Mouse (Mus musculus) limb, embryonic 13.5 days (tissue): Measurements from ENCODE around the gene Vsx2. TPM values are rescaled to one million over a fixed set of nuclear protein-coding genes. Genes with fewer than 3 reads are reported as not detected.

Experiments used
- ATAC-seq: fragments of 200-750 bp; cut with Nextera tagmentation; 2 replicates; pipeline ENCODE4 v1.8.0; 2017; ENCODE audit warnings: low read depth, moderate number of reproducible peaks, moderate TSS enrichment; ENCODE audit not compliant: low FRiP score
- H3K27ac ChIP-seq: fragments of 300-500 bp; sonication (generic); 2 replicates; pipeline ENCODE4 v1.5.1; 2015; ENCODE audit warnings: inconsistent platforms, mild to moderate bottlenecking, moderate library complexity
- H3K27me3 ChIP-seq: fragments of 300-500 bp; sonication (generic); 2 replicates; pipeline ENCODE4 v1.6.1; 2015; ENCODE audit warnings: mild to moderate bottlenecking, inconsistent platforms
- H3K36me3 ChIP-seq: fragments of 300-500 bp; sonication (generic); 2 replicates; pipeline ENCODE4 v1.6.1; 2015; ENCODE audit warnings: inconsistent platforms, mild to moderate bottlenecking, moderate library complexity
- H3K4me1 ChIP-seq: fragments of 300-500 bp; sonication (generic); 2 replicates; pipeline ENCODE4 v1.6.1; 2015; ENCODE audit warnings: inconsistent platforms
- H3K4me2 ChIP-seq: fragments of 300-500 bp; sonication (generic); replicated peaks from 2 replicates; pipeline ENCODE4 v1.6.1; 2015; ENCODE audit warnings: inconsistent platforms, mild to moderate bottlenecking, moderate library complexity
- H3K4me3 ChIP-seq: fragments of 300-500 bp; sonication (generic); 2 replicates; pipeline ENCODE4 v1.5.1; 2015; ENCODE audit warnings: moderate library complexity, mild to moderate bottlenecking, inconsistent platforms
- H3K9ac ChIP-seq: fragments of 300-500 bp; sonication (generic); 2 replicates; pipeline ENCODE4 v1.6.1; 2015; ENCODE audit warnings: mild to moderate bottlenecking, inconsistent platforms
- H3K9me3 ChIP-seq: fragments of 300-500 bp; sonication (generic); 2 replicates; pipeline ENCODE4 v1.6.1; 2016; ENCODE audit warnings: inconsistent platforms
- WGBS: fragments of 180-500 bp; shearing (Covaris S2); methylation state at CpG from one replicate; pipeline ENCODE4 v1.1.7; 2015; 5-methylcytosine and 5-hydroxymethylcytosine counted together
- polyA plus RNA-seq: library from polyadenylated mRNA; unstranded; fragments of >200 nt; fragmentation: Nextera tagmentation; extraction: Ambion mirVana; gene quantifications from 2 replicates; pipeline ENCODE4 v1.2.1, GENCODE M21; 2015

Vsx2 gene
- polyA plus RNA-seq, 1 experiment from 2014 or later, result 0.25 TPM

- Histone ChIP-seq H3K27ac (no peak overlapping the region), H3K4me2 (no peak overlapping the region)
- WGBS, result 32% methylated on average over 5 of the region's 5 CpGs
Observed at GRCm38 (mm10) chr12:84578440-84578770, 8.8 kb downstream of the Vsx2 start.

DNA sequence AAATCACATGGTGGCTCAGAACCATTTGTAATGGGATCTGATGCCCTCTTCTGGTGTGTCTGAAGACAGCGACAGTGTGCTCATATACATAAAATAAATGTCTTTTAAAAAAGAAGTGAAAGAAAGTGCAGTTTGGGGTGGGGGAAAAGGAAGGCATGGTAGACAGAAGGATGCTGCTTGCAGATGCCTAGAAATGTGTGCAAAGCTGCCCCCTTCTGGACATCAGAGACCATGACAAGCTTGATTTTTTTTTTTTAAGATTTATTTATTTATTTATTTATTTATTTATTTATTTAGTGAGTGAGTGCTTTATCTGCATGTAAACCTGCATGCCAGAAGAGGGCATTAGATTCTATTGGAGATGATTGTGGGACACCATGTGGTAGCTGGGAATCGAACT, 11.7 kb downstream of the Vsx2 start:
- H3K27me3 ChIP-seq, result peaks cover 12% of the 10 kb centered on the region
- no peaks in the 10 kb centered on the region for H3K36me3 ChIP-seq
- H3K4me2 ChIP-seq, result no peak overlapping the region
- H3K9me3 ChIP-seq, result peaks cover 6% of the 10 kb centered on the region; the same call in 1 of the 2 replicates
- ATAC-seq, result no peak
- WGBS, result 94% methylated on average over 2 of the region's 2 CpGs
- no peak overlapping the region for H3K9ac ChIP-seq
- 0 out of 2 replicates have a peak, but pooled peaks cover 6% of the 10 kb centered on the region for H3K4me1 ChIP-seq
- H3K4me3 ChIP-seq, result no peak overlapping the region
- H3K27ac ChIP-seq, result no peak overlapping the region

More at GRCm38 (mm10) chr12:84578440-84578770, 8.8 kb downstream of the Vsx2 start:
- H3K4me3 ChIP-seq, result no peak overlapping the region
- peaks cover 6% of the 10 kb centered on the region; the same call in 1 of the 2 replicates for H3K9me3 ChIP-seq
- no peak overlapping the region for H3K9ac ChIP-seq
- H3K27me3 ChIP-seq, result peaks cover 38% of the 10 kb centered on the region
- 0 out of 2 replicates have a peak, but pooled peaks cover 6% of the 10 kb centered on the region for H3K4me1 ChIP-seq
- H3K36me3 ChIP-seq, result no peaks in the 10 kb centered on the region
- ATAC-seq, result no peak

GRCm38 (mm10) chr12:84589825-84590761, 20.5 kb downstream of the Vsx2 start:
- no peak for ATAC-seq
- Histone ChIP-seq H3K27ac (no peak overlapping the region), H3K9ac (peak overlapping the region; percentile 72), H3K4me1 (peaks cover 6% of the 10 kb centered on the region), H3K4me3 (peak overlapping the region; percentile 52), H3K9me3 (no peaks in the 10 kb centered on the region), H3K36me3 (no peaks in the 10 kb centered on the region), H3K4me2 (peak overlapping the region; percentile 93), H3K27me3 (0 out of 2 replicates have a peak, but pooled peaks cover 8% of the 10 kb centered on the region)
- WGBS, result under 1% methylated on average over 54 of the region's 54 CpGs

DNA sequence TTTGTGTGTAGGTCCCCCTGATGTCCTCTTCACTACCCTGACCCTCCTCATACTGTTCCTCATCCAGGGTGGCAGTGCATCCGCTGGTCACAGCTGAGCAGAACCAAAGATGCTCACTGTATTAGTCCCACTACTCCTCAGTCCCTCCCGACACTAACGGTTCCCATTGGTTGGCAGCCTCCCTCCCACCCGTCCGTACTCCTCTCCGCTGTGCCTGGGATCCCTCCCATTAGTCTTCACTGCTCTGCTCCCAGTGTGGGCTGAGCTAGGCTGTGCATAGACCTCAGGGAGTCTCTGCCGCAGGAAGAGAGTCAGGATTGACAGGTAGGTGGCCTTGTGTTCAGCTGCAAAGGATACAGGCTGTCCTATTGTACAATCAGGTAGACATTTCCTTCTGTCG, 28.8 kb downstream of the Vsx2 start:
- H3K4me1 ChIP-seq, result no peaks in the 10 kb centered on the region
- no peak overlapping the region for H3K9ac ChIP-seq
- H3K9me3 ChIP-seq, result no peaks in the 10 kb centered on the region
- ATAC-seq, result no peak
- WGBS, result 21% methylated on average over 8 of the region's 8 CpGs
- H3K4me3 ChIP-seq, result no peak overlapping the region
- peaks cover 28% of the 10 kb centered on the region for H3K27me3 ChIP-seq
- no peak overlapping the region for H3K27ac ChIP-seq
- no peak overlapping the region for H3K4me2 ChIP-seq
- H3K36me3 ChIP-seq, result peaks cover 15% of the 10 kb centered on the region

DNA sequence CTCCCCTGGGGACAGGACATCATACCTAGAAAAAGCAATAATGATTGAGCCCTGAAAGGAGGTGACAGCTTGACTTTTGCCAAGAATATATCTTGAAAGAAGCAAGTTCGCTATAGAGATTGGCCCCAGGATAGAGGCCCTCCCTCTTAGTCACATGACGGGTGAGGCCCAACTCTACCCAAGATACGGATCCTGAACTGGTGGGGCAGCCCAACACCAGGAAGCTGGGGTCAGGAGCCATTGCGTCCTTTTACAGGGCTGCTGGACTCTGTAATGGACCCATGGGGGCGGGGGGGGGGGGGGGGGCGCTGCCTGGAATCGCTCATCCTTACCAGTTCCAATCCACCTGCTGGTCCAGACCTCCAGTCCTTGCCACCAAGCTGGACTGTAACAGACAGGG, 34.4 kb downstream of the Vsx2 start:
- 86% methylated on average over 6 of the region's 7 CpGs for WGBS
- H3K36me3 ChIP-seq, result peaks cover 66% of the 10 kb centered on the region
- H3K9ac ChIP-seq, result no peak overlapping the region
- no peak for ATAC-seq
- H3K27me3 ChIP-seq, result peaks cover 5% of the 10 kb centered on the region; the same call in 1 of the 2 replicates
- no peak overlapping the region for H3K27ac ChIP-seq
- H3K4me2 ChIP-seq, result no peak overlapping the region
- H3K9me3 ChIP-seq, result no peaks in the 10 kb centered on the region
- H3K4me1 ChIP-seq, result no peaks in the 10 kb centered on the region
- no peak overlapping the region for H3K4me3 ChIP-seq

GRCm38 (mm10) chr12:84605860-84606259, 36.3 kb downstream of the Vsx2 start:
- Histone ChIP-seq H3K4me3 (no peak overlapping the region), H3K9ac (no peak overlapping the region)
- ATAC-seq, result no peak

DNA sequence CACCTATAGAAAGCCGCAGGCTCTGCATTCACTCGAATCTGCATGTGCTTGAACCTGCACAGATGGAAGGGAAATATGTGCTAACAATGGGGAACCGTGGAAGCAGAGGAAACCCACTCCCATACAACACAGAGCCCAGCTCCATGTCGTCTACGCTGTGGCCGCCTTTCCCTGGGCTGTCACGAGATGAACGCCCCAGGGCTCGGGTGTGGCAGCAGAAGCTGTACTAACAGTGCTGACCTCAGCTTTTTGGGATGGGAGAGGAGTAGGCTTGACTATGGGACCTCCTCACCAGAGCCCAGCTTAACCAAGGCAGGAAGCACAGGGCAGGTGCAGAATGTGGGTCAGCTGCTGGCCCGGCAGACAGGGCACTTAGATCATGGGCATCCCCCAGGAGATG, 42.2 kb downstream of the Vsx2 start:
- Histone ChIP-seq H3K4me2 (no peak overlapping the region), H3K9ac (no peak overlapping the region), H3K27ac (no peak overlapping the region), H3K4me3 (no peak overlapping the region), H3K27me3 (no peaks in the 10 kb centered on the region), H3K9me3 (no peaks in the 10 kb centered on the region), H3K4me1 (peaks cover 3% of the 10 kb centered on the region; the same call in 1 of the 2 replicates), H3K36me3 (peaks cover 46% of the 10 kb centered on the region)
- WGBS, result 86% methylated on average over 10 of the region's 10 CpGs
- no peak for ATAC-seq

More at GRCm38 (mm10) chr12:84605860-84606259, 36.3 kb downstream of the Vsx2 start:
- Histone ChIP-seq H3K9me3 (no peaks in the 10 kb centered on the region), H3K4me1 (no peaks in the 10 kb centered on the region), H3K36me3 (peaks cover 69% of the 10 kb centered on the region), H3K27me3 (no peaks in the 10 kb centered on the region), H3K27ac (no peak overlapping the region), H3K4me2 (no peak overlapping the region)
- 82% methylated on average over 7 of the region's 7 CpGs for WGBS

- H3K4me3 ChIP-seq, result no peak overlapping the region
- no peaks in the 10 kb centered on the region for H3K9me3 ChIP-seq
- no peak overlapping the region for H3K4me2 ChIP-seq
- no peak overlapping the region for H3K27ac ChIP-seq
- H3K36me3 ChIP-seq, result peaks cover 38% of the 10 kb centered on the region
- peaks cover 3% of the 10 kb centered on the region; the same call in 1 of the 2 replicates for H3K4me1 ChIP-seq
- 76% methylated on average over 8 of the region's 8 CpGs for WGBS
- no peak for ATAC-seq
- H3K9ac ChIP-seq, result no peak overlapping the region
- no peaks in the 10 kb centered on the region for H3K27me3 ChIP-seq
Observed at GRCm38 (mm10) chr12:84612518-84612917, 43.0 kb downstream of the Vsx2 start.

DNA sequence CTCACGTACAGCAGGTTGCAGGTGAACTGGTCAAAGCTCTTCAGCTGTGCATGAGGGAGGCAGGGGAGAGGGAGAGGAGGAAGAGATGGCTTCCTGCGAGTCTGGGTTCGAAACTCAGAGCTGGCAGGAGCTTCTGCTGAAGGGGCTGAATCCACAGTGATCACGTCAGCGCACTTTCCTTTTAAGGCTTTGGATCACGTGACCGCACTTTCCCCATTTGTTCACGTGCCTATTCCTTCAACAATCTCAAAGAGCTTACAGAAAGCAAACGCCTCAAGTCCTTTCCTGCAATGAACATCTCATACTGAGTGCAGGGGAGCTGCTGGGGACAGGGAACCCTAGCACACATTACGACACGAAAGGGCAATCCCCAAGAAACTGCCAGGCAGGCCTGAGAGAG, 44.4 kb downstream of the Vsx2 start:
- Histone ChIP-seq H3K4me1 (peaks cover 3% of the 10 kb centered on the region; the same call in 1 of the 2 replicates), H3K27me3 (no peaks in the 10 kb centered on the region), H3K36me3 (peaks cover 27% of the 10 kb centered on the region), H3K4me3 (no peak overlapping the region), H3K27ac (no peak overlapping the region), H3K4me2 (no peak overlapping the region), H3K9me3 (no peaks in the 10 kb centered on the region), H3K9ac (no peak overlapping the region)
- ATAC-seq, result no peak
- 81% methylated on average over 11 of the region's 11 CpGs for WGBS

DNA sequence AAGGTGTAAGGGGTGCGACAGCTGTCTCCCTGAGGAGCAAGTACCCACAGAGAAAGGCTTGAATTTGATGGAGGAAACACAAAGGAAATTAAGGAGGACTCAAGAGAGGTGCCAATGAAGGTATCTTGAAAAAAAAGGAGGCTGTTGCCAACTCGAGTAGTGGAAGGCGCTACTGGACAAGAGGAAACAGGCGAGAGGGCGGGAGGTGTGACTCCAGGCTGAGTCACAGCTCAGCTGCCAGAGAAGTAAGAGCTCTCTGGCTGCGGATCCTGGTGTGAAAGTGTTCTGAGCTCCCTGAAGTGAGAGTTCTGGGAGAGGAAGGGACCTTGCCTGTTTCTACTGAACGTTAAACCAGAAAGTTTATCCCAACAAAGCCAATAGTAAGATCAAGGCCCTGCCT, 45.0 kb downstream of the Vsx2 start:
- H3K9ac ChIP-seq, result no peak overlapping the region
- peaks cover 3% of the 10 kb centered on the region; the same call in 1 of the 2 replicates for H3K4me1 ChIP-seq
- H3K27me3 ChIP-seq, result no peaks in the 10 kb centered on the region
- 60% methylated on average over 7 of the region's 7 CpGs for WGBS
- no peak for ATAC-seq
- no peak overlapping the region for H3K27ac ChIP-seq
- H3K9me3 ChIP-seq, result no peaks in the 10 kb centered on the region
- H3K36me3 ChIP-seq, result peaks cover 24% of the 10 kb centered on the region
- no peak overlapping the region for H3K4me3 ChIP-seq
- H3K4me2 ChIP-seq, result no peak overlapping the region

- Histone ChIP-seq H3K4me3 (peak within 1 kb of the TSS; percentile 74), H3K9me3 (no peaks in the 10 kb centered on the region), H3K27ac (peak within 1 kb of the TSS; percentile 48; the same call in 1 of the 2 replicates), H3K4me1 (peaks cover 3% of the 10 kb centered on the region; the same call in 1 of the 2 replicates), H3K36me3 (peaks cover 20% of the 10 kb centered on the region), H3K9ac (peak within 1 kb of the TSS; percentile 89), H3K4me2 (peak within 1 kb of the TSS; percentile 67), H3K27me3 (no peaks in the 10 kb centered on the region)
- peak; percentile 97 for ATAC-seq
- 1% methylated on average over 34 of the region's 34 CpGs for WGBS
Observed at GRCm38 (mm10) chr12:84616977-84617630, 47.5 kb downstream of the Vsx2 start, which contains the start of gene Abcd4. Gene Abcd4 (minus strand): TSS chr12:84617413.

DNA sequence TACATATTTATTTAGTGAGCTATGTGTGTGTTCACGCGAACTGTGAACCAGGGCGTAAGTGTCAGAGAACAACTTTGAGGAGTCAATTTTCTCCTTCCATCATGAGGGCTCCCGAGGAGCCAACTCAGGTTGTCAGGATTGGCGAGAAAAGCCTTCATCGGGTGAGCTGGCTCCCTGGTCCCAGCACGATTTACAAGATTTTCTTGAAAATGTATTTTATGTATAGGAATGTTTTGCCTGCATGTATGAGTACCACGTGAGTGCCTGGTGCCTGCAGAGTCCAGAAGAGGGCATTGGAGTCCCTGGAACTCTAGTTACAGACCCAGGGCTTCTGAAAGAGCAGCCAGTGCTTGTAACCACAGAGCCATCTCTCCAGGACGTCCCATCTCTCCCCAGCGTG, 48.1 kb downstream of the Vsx2 start:
- H3K4me2 ChIP-seq, result peak overlapping the region; percentile 67
- no peaks in the 10 kb centered on the region for H3K27me3 ChIP-seq
- 7% methylated on average over 10 of the region's 10 CpGs for WGBS
- H3K4me1 ChIP-seq, result peaks cover 3% of the 10 kb centered on the region; the same call in 1 of the 2 replicates
- peaks cover 16% of the 10 kb centered on the region for H3K36me3 ChIP-seq
- H3K4me3 ChIP-seq, result peak overlapping the region; percentile 74
- H3K9me3 ChIP-seq, result no peaks in the 10 kb centered on the region
- peak overlapping the region; percentile 51 for H3K9ac ChIP-seq
- 0 out of 2 replicates have a peak overlapping the region, but pooled peaks have one; percentile 48 for H3K27ac ChIP-seq
- peak; percentile 28; the same call in 1 of the 2 replicates for ATAC-seq
